Mouse (Mus musculus): ENCODE results near the gene Ppp4r1.

DNA sequence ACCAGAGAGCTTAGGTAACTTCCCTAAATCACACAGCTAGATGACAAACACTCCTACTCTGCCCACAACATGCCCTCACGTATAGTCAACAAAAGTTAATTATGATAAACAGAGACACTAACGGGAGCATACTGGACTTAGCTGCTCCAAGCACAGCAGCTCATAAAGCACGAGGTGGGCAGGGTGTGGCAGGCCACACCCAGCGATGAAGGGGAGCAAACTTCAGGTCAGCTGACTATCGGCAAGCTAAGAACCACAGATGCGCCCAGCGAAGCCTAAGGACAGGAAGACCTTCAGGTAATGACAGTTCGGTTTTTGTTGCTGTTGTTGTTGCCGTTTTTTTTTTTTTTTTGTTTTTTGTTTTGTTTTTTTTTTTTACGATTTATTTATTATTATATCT, 87.3 kb downstream of the Ppp4r1 start:
- TF ChIP-seq EP300 (optimal IDR thresholded peaks at IDR 0.05), result no peak
- no peak for TF ChIP-seq CTCF (IDR thresholded peaks at IDR 0.05; ENCODE audit: low read depth)

Data from stomach, postnatal 0 days (tissue).